Mouse (Mus musculus) small intestine, adult 2 months (tissue): ENCODE data around the gene Pde4d. TPM values are rescaled to one million over a fixed set of nuclear protein-coding genes. Genes with fewer than 3 reads are reported as not detected.
"Not testable (repeated sequence)": the region's sequence is repeated elsewhere in the genome, so short reads cannot be mapped to it uniquely, and the experiment has no call there.

Experiments used
- H3K27ac ChIP-seq: fragments of 200-500 bp; 2 replicates; pipeline ENCODE4 v1.5.1; 2012; ENCODE audit warnings: low read depth, low read length, control low read depth, inconsistent platforms; ENCODE audit not compliant: insufficient read depth
- H3K27me3 ChIP-seq: fragments of 200-500 bp; 2 replicates; pipeline ENCODE4 v1.6.1; 2012; ENCODE audit warnings: mild to moderate bottlenecking, moderate library complexity, low read length, inconsistent platforms; ENCODE audit not compliant: control insufficient read depth, insufficient read depth
- H3K36me3 ChIP-seq: fragments of 200-500 bp; 2 replicates; pipeline ENCODE4 v1.6.1; 2012; ENCODE audit warnings: mild to moderate bottlenecking, low read length, control low read depth, inconsistent platforms; ENCODE audit not compliant: control insufficient read depth, insufficient read depth
- H3K4me1 ChIP-seq: fragments of 200-500 bp; 2 replicates; pipeline ENCODE4 v1.6.1; 2012; ENCODE audit warnings: low read length, inconsistent platforms, mixed read lengths; ENCODE audit not compliant: control insufficient read depth, insufficient read depth, insufficient read length
- H3K4me3 ChIP-seq: fragments of 200-500 bp; 2 replicates; pipeline ENCODE4 v1.5.1; 2012; ENCODE audit warnings: low read depth, mild to moderate bottlenecking, control low read depth, inconsistent platforms, low read length, moderate library complexity
- CTCF ChIP-seq: fragments of 200-500 bp; IDR thresholded peaks from 2 replicates; pipeline ENCODE4 v1.5.1; 2012; ENCODE audit warnings: low read depth, mild to moderate bottlenecking, control low read depth, inconsistent platforms, low read length, moderate library complexity, mixed read lengths; ENCODE audit not compliant: insufficient replicate concordance, insufficient read length; ENCODE audit errors: extremely low read depth
- POLR2A ChIP-seq: fragments of 200-500 bp; IDR thresholded peaks from 2 replicates; pipeline ENCODE4 v1.6.1; 2012; ENCODE audit warnings: low read depth, mild to moderate bottlenecking, control low read depth, inconsistent platforms, low read length, moderate library complexity
- WGBS: fragments of 180-500 bp; shearing (Covaris S2); methylation state at CpG from one replicate; pipeline ENCODE4 v1.1.7; 2018; 5-methylcytosine and 5-hydroxymethylcytosine counted together
- polyA plus RNA-seq: library from polyadenylated mRNA; depleted of rRNA; stranded (reverse); fragments of >200 nt; gene quantifications from 2 replicates; pipeline ENCODE4 v1.2.3, GENCODE M21; 2012

The Pde4d gene
- polyA plus RNA-seq, 1 experiment, result 8.4 TPM

GRCm38 (mm10) chr13:109899442-109900428, 1450.0 kb downstream of the Pde4d start:
- no peak for TF ChIP-seq CTCF
- Histone ChIP-seq H3K27me3 (no peaks in the 10 kb centered on the region), H3K4me3 (no peak overlapping the region), H3K27ac (no peak overlapping the region), H3K4me1 (no peaks in the 10 kb centered on the region), H3K36me3 (no peaks in the 10 kb centered on the region)
- WGBS, result 68% methylated on average over 14 of the region's 14 CpGs

GRCm38 (mm10) chr13:109901811-109902210, 1452.1 kb downstream of the Pde4d start:
- Histone ChIP-seq H3K4me3 (no peak overlapping the region), H3K36me3 (no peaks in the 10 kb centered on the region), H3K4me1 (no peaks in the 10 kb centered on the region), H3K27me3 (no peaks in the 10 kb centered on the region), H3K27ac (no peak overlapping the region)
- WGBS, result 67% methylated on average over 5 of the region's 5 CpGs
- TF ChIP-seq CTCF (no peak), POLR2A (no peak)

- not testable (repeated sequence) for H3K27ac ChIP-seq, H3K4me1 ChIP-seq, H3K36me3 ChIP-seq, H3K27me3 ChIP-seq
- under 1% methylated on average over 22 of the region's 28 CpGs for WGBS
- peak overlapping the region; percentile 73 for H3K4me3 ChIP-seq
Observed at GRCm38 (mm10) chr13:109902460-109902854, 1452.7 kb downstream of the Pde4d start.

- 6% methylated on average over 90 of the region's 91 CpGs for WGBS
- no peaks in the 10 kb centered on the region for H3K36me3 ChIP-seq
- H3K27me3 ChIP-seq, result no peaks in the 10 kb centered on the region
- TF ChIP-seq POLR2A, result no peak
- TF ChIP-seq CTCF, result 0 out of 2 replicates have a peak, but pooled peaks have one; percentile 22
- no peaks in the 10 kb centered on the region for H3K4me1 ChIP-seq
- peak overlapping the region; percentile 73 for H3K4me3 ChIP-seq
- no peak overlapping the region for H3K27ac ChIP-seq
Observed at GRCm38 (mm10) chr13:109902855-109903763, 1453.4 kb downstream of the Pde4d start.

- no peak overlapping the region for H3K27ac ChIP-seq
- H3K36me3 ChIP-seq, result no peaks in the 10 kb centered on the region
- H3K4me3 ChIP-seq, result peak overlapping the region; percentile 73
- TF ChIP-seq POLR2A, result no peak
- no peak for TF ChIP-seq CTCF
- no peaks in the 10 kb centered on the region for H3K4me1 ChIP-seq
- 57% methylated on average over 14 of the region's 14 CpGs for WGBS
- no peaks in the 10 kb centered on the region for H3K27me3 ChIP-seq
Observed at GRCm38 (mm10) chr13:109903764-109904510, 1454.2 kb downstream of the Pde4d start.

- no peak for TF ChIP-seq POLR2A
- TF ChIP-seq CTCF, result no peak
- Histone ChIP-seq H3K4me1 (no peaks in the 10 kb centered on the region), H3K36me3 (no peaks in the 10 kb centered on the region), H3K27me3 (no peaks in the 10 kb centered on the region), H3K27ac (no peak overlapping the region), H3K4me3 (no peak overlapping the region)
- WGBS, result 90% methylated on average over 4 of the region's 4 CpGs
Observed at GRCm38 (mm10) chr13:109906342-109906888, 1456.7 kb downstream of the Pde4d start.
